Mouse (Mus musculus) ES-Bruce4 (cell line): ENCODE measurements around the gene Mfsd11.

Source experiments
- CTCF ChIP-seq: IDR thresholded peaks from one replicate; pipeline ENCODE4 v1.8.1; 2011; ENCODE audit warnings: low read depth, low read length
- EP300 ChIP-seq: IDR thresholded peaks from 2 replicates; pipeline ENCODE4 v1.6.1; 2011; ENCODE audit warnings: low read depth, low read length; ENCODE audit not compliant: insufficient read depth
- POLR2A ChIP-seq: IDR thresholded peaks from one replicate; pipeline ENCODE4 v1.8.1; 2011; ENCODE audit warnings: low read length; ENCODE audit not compliant: insufficient read depth

DNA sequence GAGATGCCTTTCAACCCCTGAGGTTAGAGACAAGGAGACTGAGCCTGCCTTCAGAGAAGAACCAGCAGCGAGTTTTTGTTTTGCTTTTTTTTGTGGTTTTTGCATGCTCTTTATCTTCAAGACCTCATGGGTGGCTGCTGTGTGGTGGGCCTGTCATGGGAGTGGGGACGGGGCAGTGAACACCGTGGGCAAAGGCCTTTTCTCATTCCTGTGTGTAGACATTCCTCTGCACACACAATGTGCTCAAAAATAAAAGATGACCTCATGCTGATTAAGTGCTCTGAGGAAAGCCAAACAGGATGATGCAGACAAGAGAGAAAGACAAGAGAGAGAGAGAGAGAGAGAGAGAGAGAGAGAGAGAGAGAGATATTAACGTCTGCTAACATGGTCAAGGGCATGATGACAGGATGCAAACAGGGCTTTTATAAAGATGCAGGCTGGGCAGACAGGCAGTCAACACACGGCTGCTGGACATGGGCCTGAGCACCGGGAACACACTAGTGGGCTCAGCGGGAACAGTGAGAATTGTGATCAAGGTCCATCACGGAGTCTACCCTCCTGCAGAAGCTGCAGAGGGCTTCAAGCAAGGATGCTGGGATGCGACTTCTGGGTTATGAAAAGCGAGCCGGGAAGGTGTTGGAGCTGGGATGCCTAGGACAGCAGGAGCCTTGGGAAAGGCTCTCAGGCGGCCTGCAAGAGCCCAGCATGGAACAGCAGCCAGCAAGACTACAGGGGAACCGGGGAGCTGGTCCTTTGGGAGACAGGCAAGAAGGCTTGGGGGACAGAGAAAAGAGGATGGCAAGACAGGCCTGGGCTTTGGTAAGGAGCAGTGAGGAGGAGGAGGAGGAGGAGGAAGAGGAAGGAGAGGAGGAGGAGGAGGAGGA lies 30.9 kb upstream of the Mfsd11 start:
- TF ChIP-seq POLR2A (no peak), CTCF (no peak), EP300 (no peak)
